Mouse (Mus musculus): Measurements from ENCODE around the gene Rnf180.

Rnf180 gene

GRCm38 (mm10) chr13:105130080-105130479 is 164.5 kb downstream of the Rnf180 start:
- no peak for DNase-seq (ENCODE audit: low spot score)

- no peak for DNase-seq (ENCODE audit: low spot score)
These were observed 172.5 kb downstream of the Rnf180 start for GRCm38 (mm10) chr13:105122092-105122491.

GRCm38 (mm10) chr13:105121617-105122016 is 173.0 kb downstream of the Rnf180 start:
- DNase-seq (ENCODE audit: low spot score), result no peak

- DNase-seq (ENCODE audit: low spot score), result no peak
These were observed 183.0 kb downstream of the Rnf180 start for GRCm38 (mm10) chr13:105111599-105111998.

- no peak for DNase-seq (ENCODE audit: low spot score)
These were observed 190.2 kb downstream of the Rnf180 start for GRCm38 (mm10) chr13:105104385-105104784.

GRCm38 (mm10) chr13:105100705-105101104 is 193.9 kb downstream of the Rnf180 start:
- DNase-seq (ENCODE audit: low spot score), result no peak

- DNase-seq (ENCODE audit: low spot score), result no peak
These were observed 198.3 kb downstream of the Rnf180 start for GRCm38 (mm10) chr13:105096316-105096715.

- DNase-seq (ENCODE audit: low spot score), result no peak
These were observed 205.3 kb downstream of the Rnf180 start for GRCm38 (mm10) chr13:105089276-105089675.

- DNase-seq (ENCODE audit: low spot score), result no peak
These were observed 212.8 kb downstream of the Rnf180 start, which contains the start of gene 4933425L06Rik for GRCm38 (mm10) chr13:105081862-105082261. Gene 4933425L06Rik, plus strand, starts transcription at chr13:105082122.

Data from ovary, postnatal 14 days (tissue).